Mouse (Mus musculus) liver, embryonic 16.5 days (tissue): ENCODE measurements around the gene Ace. TPM values are rescaled to one million over a fixed set of nuclear protein-coding genes. Genes with fewer than 3 reads are reported as not detected.
"Not testable (repeated sequence)": the region's sequence is repeated elsewhere in the genome, so short reads cannot be mapped to it uniquely, and the experiment has no call there.

Experiments used
- ATAC-seq: fragments of 200-750 bp; cut with Nextera tagmentation; 2 replicates; pipeline ENCODE4 v1.8.0; 2017; ENCODE audit warnings: low read depth, mild to moderate bottlenecking, moderate number of reproducible peaks, moderate library complexity
- H3K27ac ChIP-seq: fragments of 300-500 bp; sonication (generic); 2 replicates; pipeline ENCODE4 v1.5.1; 2014; ENCODE audit warnings: mild to moderate bottlenecking, low read length
- H3K27me3 ChIP-seq: fragments of 300-500 bp; sonication (generic); 2 replicates; pipeline ENCODE4 v1.6.1; 2014; ENCODE audit warnings: low read depth, low read length, mixed read lengths; ENCODE audit not compliant: control insufficient read depth, insufficient read depth
- H3K36me3 ChIP-seq: fragments of 300-500 bp; sonication (generic); 2 replicates; pipeline ENCODE4 v1.6.1; 2014; ENCODE audit warnings: mild to moderate bottlenecking; ENCODE audit not compliant: control insufficient read depth, insufficient read depth
- H3K4me1 ChIP-seq: fragments of 300-500 bp; sonication (generic); 2 replicates; pipeline ENCODE4 v1.6.1; 2014; ENCODE audit warnings: low read depth, low read length, mixed read lengths; ENCODE audit not compliant: control insufficient read depth
- H3K4me2 ChIP-seq: fragments of 300-500 bp; sonication (generic); 2 replicates; pipeline ENCODE4 v1.6.1; 2014; ENCODE audit warnings: low read depth, low read length, mixed read lengths
- H3K4me3 ChIP-seq: fragments of 300-500 bp; sonication (generic); 2 replicates; pipeline ENCODE4 v1.5.1; 2014; ENCODE audit warnings: low read depth, mild to moderate bottlenecking, low read length
- H3K9ac ChIP-seq: fragments of 300-500 bp; sonication (generic); 2 replicates; pipeline ENCODE4 v1.6.1; 2014; ENCODE audit warnings: low read depth, low read length
- H3K9me3 ChIP-seq: fragments of 300-500 bp; sonication (generic); replicated peaks from 2 replicates; pipeline ENCODE4 v1.6.1; 2016; ENCODE audit warnings: low read length; ENCODE audit not compliant: control insufficient read depth
- WGBS: fragments of 180-500 bp; shearing (Covaris S2); extraction: QIAGEN DNeasy Blood & Tissue Kit; methylation state at CpG from one replicate; pipeline ENCODE4 v1.1.7; 2014; ENCODE audit not compliant: insufficient replicate concordance; 5-methylcytosine and 5-hydroxymethylcytosine counted together
- polyA plus RNA-seq: library from polyadenylated mRNA; unstranded; fragments of >200 nt; fragmentation: Nextera tagmentation; extraction: Ambion mirVana; gene quantifications from 2 replicates; pipeline ENCODE4 v1.2.1, GENCODE M21; 2015

The Ace gene
- polyA plus RNA-seq, 1 experiment from 2014 or later, result 0.24 TPM

DNA sequence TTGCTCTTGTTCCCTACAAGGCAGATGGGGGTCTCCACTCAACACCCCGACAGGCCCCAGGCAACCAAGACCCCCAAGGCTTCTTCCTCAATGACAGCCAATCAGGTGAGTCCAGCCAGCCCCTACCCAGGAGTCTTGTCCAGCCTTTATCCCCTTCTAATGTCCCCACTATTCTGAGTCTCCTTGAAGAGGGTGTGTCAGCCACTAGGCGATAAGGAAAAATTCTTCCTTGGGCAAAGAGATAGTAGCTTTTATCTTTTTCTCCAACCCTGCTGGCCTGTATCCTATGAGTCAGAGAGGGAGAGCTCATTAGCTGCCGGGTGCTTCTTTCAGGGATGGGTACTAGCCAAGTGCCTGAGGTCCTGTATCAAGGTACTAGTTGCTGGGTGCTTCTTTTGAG lies 58.0 kb downstream of the Ace start:
- Histone ChIP-seq H3K9me3 (no peaks in the 10 kb centered on the region), H3K4me1 (peaks cover 15% of the 10 kb centered on the region), H3K27me3 (peaks cover 52% of the 10 kb centered on the region), H3K36me3 (peaks cover 3% of the 10 kb centered on the region; the same call in 1 of the 2 replicates), H3K4me2 (no peak overlapping the region; the same call in 1 of the 2 replicates), H3K9ac (no peak overlapping the region), H3K4me3 (no peak overlapping the region), H3K27ac (no peak overlapping the region)
- peak; percentile 62 for ATAC-seq
- WGBS, result 34% methylated on average over 3 of the region's 3 CpGs

DNA sequence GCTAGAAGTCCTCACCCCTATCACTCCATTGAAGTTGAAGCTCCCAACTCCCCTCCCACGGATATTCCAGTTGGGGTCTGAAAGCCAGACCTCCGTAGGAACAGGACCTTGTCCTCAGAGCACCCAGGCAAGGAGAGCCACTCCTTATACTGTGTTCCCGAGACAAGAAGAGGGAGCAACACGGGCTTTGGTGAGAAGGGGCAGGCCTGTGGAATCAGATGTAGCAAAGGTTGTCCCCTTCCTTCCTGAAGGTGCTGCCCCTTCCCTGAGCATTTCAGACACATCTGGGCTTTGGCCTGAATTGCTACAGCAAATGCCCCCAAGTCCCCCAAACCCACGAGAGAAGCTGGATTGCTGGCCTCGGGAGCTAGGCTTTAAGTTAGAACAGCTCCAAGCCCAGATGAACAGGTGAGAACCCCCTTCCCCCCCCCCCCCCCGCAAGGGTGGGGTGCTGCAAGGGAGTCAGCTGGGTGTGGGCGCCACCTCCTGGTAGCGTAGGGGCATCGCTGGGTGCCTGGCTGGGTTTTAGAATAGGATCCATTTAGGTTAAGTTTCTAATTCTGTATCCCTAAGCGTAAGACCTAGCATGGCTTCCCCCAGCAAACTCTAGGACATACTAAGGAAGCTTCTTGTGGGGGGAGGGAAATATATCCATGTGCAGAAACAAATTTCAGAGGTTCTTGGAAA lies 58.9 kb downstream of the Ace start:
- H3K36me3 ChIP-seq, result peaks cover 3% of the 10 kb centered on the region; the same call in 1 of the 2 replicates
- H3K4me3 ChIP-seq, result no peak overlapping the region
- WGBS, result 25% methylated on average over 11 of the region's 11 CpGs
- no peaks in the 10 kb centered on the region for H3K9me3 ChIP-seq
- H3K4me2 ChIP-seq, result no peak overlapping the region
- H3K4me1 ChIP-seq, result peaks cover 15% of the 10 kb centered on the region
- no peak overlapping the region for H3K27ac ChIP-seq
- peaks cover 44% of the 10 kb centered on the region for H3K27me3 ChIP-seq
- no peak overlapping the region for H3K9ac ChIP-seq
- peak; percentile 47 for ATAC-seq

DNA sequence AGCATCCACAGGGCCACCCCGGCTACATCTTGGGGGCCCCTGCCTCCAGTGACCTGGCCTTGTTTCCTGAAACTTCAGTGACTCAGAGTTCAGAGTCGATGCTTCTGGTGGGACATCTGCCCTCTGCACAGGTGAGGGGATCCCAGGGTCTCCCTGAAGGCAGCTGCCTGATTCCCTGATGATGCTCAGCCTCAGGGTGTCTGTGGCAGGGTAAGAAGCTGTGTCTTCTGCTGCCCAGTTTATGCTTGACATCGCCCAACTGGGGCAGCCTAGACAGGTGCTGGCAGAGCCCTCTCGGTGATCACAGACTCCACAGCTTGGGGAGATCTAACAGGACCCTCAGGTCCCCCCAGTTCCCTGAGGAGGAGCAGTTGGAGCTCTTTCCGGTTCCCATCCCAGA lies 59.9 kb downstream of the Ace start:
- Histone ChIP-seq H3K9ac (no peak overlapping the region), H3K27me3 (peaks cover 34% of the 10 kb centered on the region), H3K4me3 (no peak overlapping the region), H3K27ac (no peak overlapping the region), H3K9me3 (no peaks in the 10 kb centered on the region), H3K4me2 (no peak overlapping the region), H3K4me1 (peaks cover 15% of the 10 kb centered on the region), H3K36me3 (peaks cover 3% of the 10 kb centered on the region; the same call in 1 of the 2 replicates)
- WGBS, result 84% methylated on average over 5 of the region's 5 CpGs
- ATAC-seq, result no peak; the same call in 1 of the 2 replicates

DNA sequence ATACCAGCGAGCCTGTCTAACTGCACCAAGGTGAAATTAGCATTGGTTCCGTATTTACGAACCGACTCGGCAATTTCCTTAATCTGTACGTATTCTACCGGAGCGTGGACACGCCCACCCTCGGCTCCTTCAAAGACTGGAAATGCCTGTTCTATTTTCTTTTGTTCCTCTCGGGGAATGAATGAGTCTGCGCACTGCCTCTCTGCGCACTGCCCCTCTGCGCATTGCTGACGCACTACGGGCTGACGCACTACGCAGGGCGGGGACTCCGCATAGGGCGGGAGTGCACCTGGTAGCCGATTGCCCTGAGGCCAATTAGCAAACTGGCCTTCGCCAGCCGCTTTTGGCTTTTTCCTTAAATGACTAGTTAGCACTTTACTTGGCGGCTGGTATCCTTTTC lies 64.3 kb downstream of the Ace start:
- peak overlapping the region; percentile 44; the same call in 1 of the 2 replicates for H3K4me2 ChIP-seq
- H3K36me3 ChIP-seq, H3K9me3 ChIP-seq, H3K27me3 ChIP-seq, ATAC-seq, H3K9ac ChIP-seq, H3K27ac ChIP-seq: not testable (repeated sequence)
- 15% methylated on average over 7 of the region's 25 CpGs for WGBS
- H3K4me3 ChIP-seq, result peak overlapping the region; percentile 58
- H3K4me1 ChIP-seq, result peaks cover 13% of the 10 kb centered on the region

DNA sequence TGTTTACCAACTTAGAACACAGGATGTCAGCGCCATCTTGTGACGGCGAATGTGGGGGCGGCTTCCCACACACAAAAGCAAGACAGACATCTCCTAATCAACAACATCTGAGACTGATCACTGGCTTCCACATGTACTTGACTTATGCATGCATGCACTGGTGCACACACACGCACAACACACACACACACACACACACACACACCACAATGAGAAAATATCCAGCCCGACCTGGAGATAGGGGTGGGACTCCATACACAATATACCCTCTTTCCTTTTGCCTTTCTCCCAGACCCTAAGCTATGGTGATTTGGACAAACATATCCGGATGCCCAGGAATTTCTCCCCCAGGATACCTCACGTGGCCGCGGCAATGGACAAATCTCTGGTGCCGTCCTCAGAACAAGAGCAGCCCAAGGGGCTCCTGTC lies 65.8 kb downstream of the Ace start:
- Histone ChIP-seq H3K9me3 (no peaks in the 10 kb centered on the region), H3K4me2 (peak overlapping the region; percentile 50), H3K27ac (peak overlapping the region; percentile 84), H3K9ac (peak overlapping the region; percentile 59), H3K27me3 (no peaks in the 10 kb centered on the region), H3K36me3 (no peaks in the 10 kb centered on the region), H3K4me1 (peaks cover 21% of the 10 kb centered on the region), H3K4me3 (peak overlapping the region; percentile 50)
- WGBS, result 35% methylated on average over 11 of the region's 11 CpGs
- no peak for ATAC-seq

DNA sequence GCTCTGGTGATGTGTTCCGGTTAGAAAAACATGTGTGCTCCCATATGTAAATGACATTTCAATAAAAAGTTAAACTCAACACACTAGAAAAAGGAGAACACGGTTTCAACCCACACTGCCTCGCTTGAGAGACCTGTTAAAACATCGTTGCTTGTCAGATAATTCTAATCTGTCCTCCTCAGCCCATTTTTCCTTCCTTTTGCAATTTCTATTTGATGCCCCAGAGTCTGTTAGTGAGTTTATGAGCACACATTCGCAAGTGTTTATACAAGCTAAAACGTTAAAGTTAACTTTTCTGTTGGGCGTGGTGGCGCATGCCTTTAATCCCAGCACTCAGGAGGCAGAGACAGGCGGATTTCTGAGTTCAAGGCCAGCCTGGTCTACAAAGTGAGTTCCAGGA lies 67.2 kb downstream of the Ace start:
- ATAC-seq, result no peak
- Histone ChIP-seq H3K9me3 (no peaks in the 10 kb centered on the region), H3K4me2 (no peak overlapping the region), H3K4me1 (peaks cover 30% of the 10 kb centered on the region), H3K9ac (no peak overlapping the region), H3K4me3 (no peak overlapping the region), H3K27me3 (no peaks in the 10 kb centered on the region), H3K27ac (peak overlapping the region; percentile 84), H3K36me3 (no peaks in the 10 kb centered on the region)
- WGBS, result 49% methylated on average over 9 of the region's 9 CpGs

DNA sequence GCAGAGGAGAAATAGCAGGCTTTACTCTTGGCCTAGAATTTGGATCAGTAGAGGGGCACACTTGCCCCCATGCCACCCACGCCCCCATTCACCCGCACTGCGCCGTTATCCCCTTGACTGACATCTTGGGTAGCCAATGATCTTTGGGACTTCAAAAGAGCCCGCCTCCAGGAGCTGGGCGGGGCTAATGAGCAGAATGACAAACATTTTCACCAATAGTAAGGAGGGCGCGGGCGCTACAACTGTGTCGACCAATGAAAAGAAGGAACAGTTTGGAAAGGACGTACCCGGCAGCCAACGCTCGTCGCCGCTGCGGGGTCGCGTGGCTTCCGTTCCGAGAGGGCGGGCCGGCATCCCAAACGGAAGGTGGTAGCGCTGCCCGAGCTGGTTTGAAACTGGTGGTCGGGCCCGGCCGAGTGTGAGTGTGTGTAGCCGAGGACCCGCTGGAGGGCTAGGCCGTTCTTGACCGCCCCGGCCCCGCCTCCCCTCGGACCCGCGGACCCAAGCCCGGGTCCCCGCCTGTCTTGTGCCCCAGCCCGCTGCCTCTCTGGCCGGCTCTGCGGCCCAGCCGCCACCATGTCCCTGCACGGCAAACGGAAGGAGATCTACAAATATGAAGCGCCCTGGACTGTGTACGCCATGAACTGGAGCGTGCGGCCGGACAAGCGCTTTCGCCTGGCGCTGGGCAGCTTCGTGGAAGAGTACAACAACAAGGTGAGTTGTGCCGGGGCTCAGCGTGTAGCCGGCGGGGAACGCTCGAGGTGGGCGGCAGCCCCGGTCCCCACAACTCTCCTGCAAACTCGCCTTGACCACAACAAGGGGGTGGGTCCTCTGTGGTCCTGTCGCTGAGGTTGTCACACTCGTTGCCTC lies 69.0 kb downstream of the Ace start, which contains the start of gene Dcaf7:
Dcaf7 (plus strand) TSS at position 325 of the 870 bp plus-strand sequence.
- peak; percentile 98 for ATAC-seq
- H3K4me1 ChIP-seq, result peaks cover 30% of the 10 kb centered on the region
- under 1% methylated on average over 65 of the region's 66 CpGs for WGBS
- no peaks in the 10 kb centered on the region for H3K9me3 ChIP-seq
- H3K4me3 ChIP-seq, result peak within 1 kb of the TSS; percentile 100
- peak within 1 kb of the TSS; percentile 90 for H3K27ac ChIP-seq
- H3K27me3 ChIP-seq, result no peaks in the 10 kb centered on the region
- peak within 1 kb of the TSS; percentile 87 for H3K4me2 ChIP-seq
- peak within 1 kb of the TSS; percentile 97 for H3K9ac ChIP-seq
- H3K36me3 ChIP-seq, result no peaks in the 10 kb centered on the region

DNA sequence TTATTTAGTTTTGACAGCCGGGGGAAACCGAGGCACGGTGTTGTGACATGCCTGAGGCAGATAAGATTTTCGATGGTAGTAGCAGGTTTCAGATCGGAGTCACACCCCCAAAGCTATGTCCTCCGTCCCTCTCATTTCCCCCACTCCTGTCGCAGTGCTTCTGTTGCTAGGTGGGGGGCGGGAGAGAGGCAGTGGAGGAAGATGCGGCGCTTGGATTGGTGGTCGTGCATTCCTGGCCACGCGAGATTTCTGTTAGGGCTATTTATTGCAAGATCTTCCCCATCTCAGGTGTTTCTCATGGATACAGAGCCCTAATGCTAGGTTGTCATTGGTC lies 69.6 kb downstream of the Ace start:
- Histone ChIP-seq H3K4me2 (peak overlapping the region; percentile 87), H3K27ac (peak overlapping the region; percentile 90), H3K36me3 (no peaks in the 10 kb centered on the region), H3K9me3 (no peaks in the 10 kb centered on the region), H3K27me3 (no peaks in the 10 kb centered on the region), H3K9ac (peak overlapping the region; percentile 97), H3K4me1 (peaks cover 30% of the 10 kb centered on the region), H3K4me3 (peak overlapping the region; percentile 100)
- no peak for ATAC-seq
- WGBS, result 0% methylated on average over 13 of the region's 13 CpGs
